Mouse (Mus musculus) erythroblast, embryonic 14.5 days (primary cell): ENCODE results near the gene Ntn3.

Experiments
- GATA1 ChIP-seq: IDR thresholded peaks from 2 replicates; pipeline ENCODE4 v1.6.1; 2012; ENCODE audit warnings: low read length, inconsistent platforms, mixed read lengths
- TAL1 ChIP-seq: IDR thresholded peaks from 3 replicates; pipeline ENCODE4 v1.6.1; 2012; ENCODE audit warnings: low read length, inconsistent platforms, mixed read lengths

- TF ChIP-seq TAL1 (no peak), GATA1 (no peak)
Observed at GRCm38 (mm10) chr17:24236479-24236878, 27.1 kb upstream of the Ntn3 start.
